Mouse (Mus musculus) kidney, postnatal 0 days (tissue): Measurements from ENCODE around the gene Gm21883. TPM values are rescaled to one million over a fixed set of nuclear protein-coding genes. Genes with fewer than 3 reads are reported as not detected.
"Not testable (repeated sequence)": the region's sequence is repeated elsewhere in the genome, so short reads cannot be mapped to it uniquely, and the experiment has no call there.

Experiments
- ATAC-seq: fragments of 200-750 bp; cut with Nextera tagmentation; replicated peaks from 2 replicates; pipeline ENCODE4 v1.8.0; 2017; ENCODE audit warnings: low read depth, moderate number of reproducible peaks, moderate TSS enrichment, moderate library complexity; ENCODE audit not compliant: low FRiP score
- DNase-seq: peaks from one replicate; pipeline ENCODE4 v3.0.0-alpha.2; 2016; ENCODE audit warnings: low spot score
- H3K27ac ChIP-seq: fragments of 300-500 bp; sonication (generic); 2 replicates; pipeline ENCODE4 v1.5.1; 2014; ENCODE audit warnings: mild to moderate bottlenecking
- H3K27me3 ChIP-seq: fragments of 300-500 bp; sonication (generic); 2 replicates; pipeline ENCODE4 v1.6.1; 2014; ENCODE audit warnings: low read length, mixed read lengths; ENCODE audit not compliant: insufficient read depth
- H3K36me3 ChIP-seq: fragments of 300-500 bp; sonication (generic); 2 replicates; pipeline ENCODE4 v1.6.1; 2014; ENCODE audit warnings: low read length, mixed read lengths; ENCODE audit not compliant: insufficient read depth
- H3K4me1 ChIP-seq: fragments of 300-500 bp; sonication (generic); replicated peaks from 2 replicates; pipeline ENCODE4 v1.6.1; 2014; ENCODE audit warnings: antibody characterized with exemption, low read length, mixed read lengths; ENCODE audit not compliant: insufficient read depth
- H3K4me2 ChIP-seq: fragments of 300-500 bp; sonication (generic); 2 replicates; pipeline ENCODE4 v1.6.1; 2014; ENCODE audit warnings: mild to moderate bottlenecking, low read length, moderate library complexity, mixed read lengths
- H3K4me3 ChIP-seq: fragments of 300-500 bp; sonication (generic); replicated peaks from 2 replicates; pipeline ENCODE4 v1.5.1; 2014; ENCODE audit warnings: low read depth, low read length
- H3K9ac ChIP-seq: fragments of 300-500 bp; sonication (generic); 2 replicates; pipeline ENCODE4 v1.6.1; 2014; ENCODE audit warnings: low read depth, low read length
- H3K9me3 ChIP-seq: fragments of 300-500 bp; sonication (generic); replicated peaks from 2 replicates; pipeline ENCODE4 v1.6.1; 2016; ENCODE audit warnings: low read length, inconsistent platforms, mixed read lengths
- WGBS: fragments of 180-500 bp; shearing (Covaris S2); extraction: QIAGEN DNeasy Blood & Tissue Kit; methylation state at CpG from one replicate; pipeline ENCODE4 v1.1.7; 2014; 5-methylcytosine and 5-hydroxymethylcytosine counted together
- polyA plus RNA-seq: library from polyadenylated mRNA; unstranded; fragments of >200 nt; fragmentation: Nextera tagmentation; extraction: Ambion mirVana; gene quantifications from 2 replicates; pipeline ENCODE4 v1.2.1, GENCODE M21; 2015

The Gm21883 gene
- polyA plus RNA-seq: not detected in 2 replicates

GRCm38 (mm10) chrX:31574183-31574582 is at the start of gene Gm21883:
Gm21883 (minus strand) TSS chrX:31574283.
- H3K27ac ChIP-seq, H3K9ac ChIP-seq, H3K27me3 ChIP-seq, H3K4me1 ChIP-seq, H3K4me2 ChIP-seq, H3K36me3 ChIP-seq, DNase-seq, H3K9me3 ChIP-seq, H3K4me3 ChIP-seq, ATAC-seq: not testable (repeated sequence)
- WGBS: no CpG with 5 or more reads among the region's 1 CpGs

DNA sequence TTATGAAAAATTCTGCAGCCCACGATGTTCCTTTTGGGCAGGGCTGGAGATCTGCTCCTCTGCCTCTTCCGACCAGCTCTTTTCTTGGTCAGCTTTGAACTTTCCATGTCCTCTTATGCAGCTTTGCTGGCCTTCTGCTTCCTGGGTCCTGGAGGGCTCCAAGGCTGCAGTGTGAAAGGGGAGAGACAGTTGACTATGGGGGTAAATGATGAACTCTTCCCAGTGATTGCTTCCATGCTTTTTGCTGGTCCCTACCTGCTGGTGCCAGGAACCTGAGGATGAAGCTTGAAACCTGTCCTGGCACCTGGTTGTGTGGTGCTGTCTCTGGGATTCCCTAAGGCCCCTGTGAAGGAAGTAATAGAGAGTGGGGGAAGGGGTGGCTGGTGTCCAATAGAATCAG is 44.7 kb upstream of the Gm21883 start, which contains the start of gene Spin2e:
Gene Spin2e, minus strand, starts transcription at position 101 of the 400 bp plus-strand sequence.
- not testable (repeated sequence) for H3K9ac ChIP-seq, H3K4me2 ChIP-seq, H3K4me1 ChIP-seq, H3K4me3 ChIP-seq, H3K27me3 ChIP-seq, H3K9me3 ChIP-seq, H3K36me3 ChIP-seq, H3K27ac ChIP-seq, ATAC-seq, DNase-seq
- WGBS: 93% methylated on average over 1 of the region's 2 CpGs

Other genes with a start within 250 kb of the Gm21883 start
- not detected in 2 replicates for gene Btbd35f26, start 237.8 kb downstream of the Gm21883 start, polyA plus RNA-seq
- not detected in 2 replicates for gene Btbd35f19, start 190.4 kb downstream of the Gm21883 start, polyA plus RNA-seq
- not detected in 2 replicates for gene Spin2e, start 44.6 kb upstream of the Gm21883 start, polyA plus RNA-seq
- gene Btbd35f25, start 142.9 kb upstream of the Gm21883 start, polyA plus RNA-seq: not detected in 2 replicates